Mouse (Mus musculus) bone marrow macrophage, adult 2 months (primary cell): Measurements from ENCODE around the gene BC067074.

ENCODE experiments used
- CTCF ChIP-seq: IDR thresholded peaks from 2 replicates; pipeline ENCODE4 v1.5.1; 2012; ENCODE audit warnings: low read depth, mild to moderate bottlenecking, low read length, moderate library complexity
- POLR2A ChIP-seq: IDR thresholded peaks from 2 replicates; pipeline ENCODE4 v1.6.1; 2012; ENCODE audit warnings: mild to moderate bottlenecking, low read depth, low read length, borderline replicate concordance

DNA sequence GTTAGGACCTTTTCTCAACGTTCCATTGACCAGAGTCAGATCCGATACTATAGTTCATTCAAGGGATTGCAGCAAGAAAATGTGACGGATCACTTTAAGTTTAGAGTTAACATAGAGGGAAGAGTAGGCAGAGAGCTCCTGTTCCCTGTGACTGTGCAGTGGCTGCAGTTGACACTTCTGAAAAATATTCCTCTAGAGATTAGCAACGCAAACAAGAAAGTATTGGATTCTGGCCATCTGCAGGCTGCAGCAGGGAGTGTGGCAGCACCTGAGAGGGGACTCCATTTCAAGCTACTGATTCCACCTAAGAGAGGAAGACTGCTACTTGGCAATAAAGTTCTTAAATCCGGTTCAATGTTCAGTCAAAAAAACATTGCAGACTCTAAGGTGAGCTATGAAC is 26.6 kb downstream of the BC067074 start:
- no peak for TF ChIP-seq CTCF
- no peak for TF ChIP-seq POLR2A
